Mouse (Mus musculus): ENCODE data around the gene Lrit3.

The Lrit3 gene

DNA sequence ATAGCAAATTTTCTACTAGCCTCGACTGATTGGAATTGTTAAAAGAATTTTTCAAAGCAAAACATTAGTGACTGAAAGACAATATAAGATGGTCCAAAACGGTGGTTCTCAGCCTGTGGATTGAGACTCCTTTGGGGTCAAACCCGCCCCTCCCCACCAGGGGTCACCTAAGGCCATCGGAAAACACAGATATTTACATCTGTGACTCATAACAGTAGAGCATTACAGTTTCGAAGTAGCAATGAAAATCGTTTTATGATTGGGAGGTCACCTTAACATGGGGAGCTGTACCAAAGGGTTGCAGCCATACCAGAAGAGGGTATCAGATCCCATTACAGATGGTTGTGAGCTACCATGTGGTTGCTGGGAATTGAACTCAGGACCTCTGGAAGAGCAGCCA lies 32.6 kb downstream of the Lrit3 start:
- DNase-seq (ENCODE audit: low read depth, low spot score), result no peak

DNA sequence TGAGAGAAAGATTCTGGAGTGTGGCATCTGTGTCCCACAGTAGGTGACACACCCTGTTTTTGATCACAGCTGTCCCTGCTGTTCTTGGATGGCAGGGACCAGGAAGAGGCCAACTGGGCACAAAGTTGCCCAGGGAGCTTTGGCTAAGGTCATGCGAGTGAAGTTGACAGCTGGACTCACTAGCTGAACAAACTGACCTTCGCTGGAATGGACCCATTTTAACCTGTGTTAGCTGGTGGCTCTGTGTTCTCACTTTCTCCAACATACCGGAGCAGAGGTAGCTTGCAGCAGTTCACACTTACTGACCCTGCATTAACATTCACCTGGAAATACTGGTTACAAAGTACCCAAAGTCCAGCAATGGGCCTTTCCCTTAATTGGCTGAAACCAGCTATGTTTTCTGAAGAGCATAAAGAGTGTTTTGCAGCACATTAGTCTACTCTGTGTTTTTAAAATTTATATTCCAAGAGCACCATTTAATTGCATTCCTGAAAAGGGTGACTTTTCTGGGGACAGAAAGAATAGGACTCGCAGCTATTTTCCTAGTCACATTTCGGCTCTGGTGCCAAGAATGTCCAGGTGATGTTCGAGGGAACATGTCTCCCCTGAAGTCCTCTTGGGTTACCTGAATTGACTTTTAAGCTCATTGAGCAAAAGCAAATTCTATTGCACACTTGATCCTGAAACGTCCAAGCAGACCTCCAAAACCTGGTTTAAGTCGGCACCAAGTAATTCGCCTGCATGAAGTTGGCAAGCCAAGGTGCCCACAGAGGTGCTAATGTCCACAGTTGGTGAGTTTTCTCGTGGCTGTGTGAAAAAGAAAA lies 36.6 kb downstream of the Lrit3 start:
- no peak for DNase-seq (ENCODE audit: low read depth, low spot score)

DNA sequence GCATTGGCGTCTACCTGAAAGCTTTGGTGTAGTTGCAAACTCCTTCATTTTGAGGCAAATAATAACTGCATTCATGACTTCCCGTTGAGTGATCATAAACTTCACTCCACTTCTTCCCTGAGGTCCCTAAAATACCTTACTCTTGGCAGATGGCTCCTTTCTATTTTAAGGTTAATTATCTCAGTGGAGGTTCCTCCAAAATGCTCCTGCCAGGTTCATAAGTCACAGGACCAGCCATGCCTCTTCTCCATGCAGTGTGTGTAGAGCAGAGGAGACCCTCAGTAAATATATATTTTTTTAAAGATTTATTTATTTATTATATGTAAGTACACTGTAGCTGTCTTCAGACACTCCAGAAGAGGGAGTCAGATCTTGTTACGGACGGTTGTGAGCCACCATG lies 37.7 kb downstream of the Lrit3 start:
- no peak for DNase-seq (ENCODE audit: low read depth, low spot score)

DNA sequence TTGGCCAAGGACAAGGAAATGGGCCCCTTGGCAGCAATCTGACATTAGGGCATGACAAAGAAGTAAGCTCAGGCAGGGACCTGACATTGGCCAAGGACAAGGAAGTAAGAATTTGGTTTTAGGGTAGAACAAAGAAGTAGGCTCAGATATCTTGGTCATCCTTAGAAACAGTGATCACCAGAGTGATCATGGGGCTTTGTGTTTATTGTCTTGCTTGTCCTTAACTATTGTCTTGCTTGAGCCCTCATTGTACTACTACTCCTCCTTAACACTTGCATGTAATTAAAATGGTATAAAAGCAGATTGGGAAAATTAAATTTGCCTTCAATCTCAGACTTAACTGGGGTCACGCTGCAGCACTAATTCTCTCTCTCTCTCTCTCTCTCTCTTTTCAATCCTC lies 46.2 kb downstream of the Lrit3 start:
- DNase-seq (ENCODE audit: low read depth, low spot score), result peak; percentile 64

DNA sequence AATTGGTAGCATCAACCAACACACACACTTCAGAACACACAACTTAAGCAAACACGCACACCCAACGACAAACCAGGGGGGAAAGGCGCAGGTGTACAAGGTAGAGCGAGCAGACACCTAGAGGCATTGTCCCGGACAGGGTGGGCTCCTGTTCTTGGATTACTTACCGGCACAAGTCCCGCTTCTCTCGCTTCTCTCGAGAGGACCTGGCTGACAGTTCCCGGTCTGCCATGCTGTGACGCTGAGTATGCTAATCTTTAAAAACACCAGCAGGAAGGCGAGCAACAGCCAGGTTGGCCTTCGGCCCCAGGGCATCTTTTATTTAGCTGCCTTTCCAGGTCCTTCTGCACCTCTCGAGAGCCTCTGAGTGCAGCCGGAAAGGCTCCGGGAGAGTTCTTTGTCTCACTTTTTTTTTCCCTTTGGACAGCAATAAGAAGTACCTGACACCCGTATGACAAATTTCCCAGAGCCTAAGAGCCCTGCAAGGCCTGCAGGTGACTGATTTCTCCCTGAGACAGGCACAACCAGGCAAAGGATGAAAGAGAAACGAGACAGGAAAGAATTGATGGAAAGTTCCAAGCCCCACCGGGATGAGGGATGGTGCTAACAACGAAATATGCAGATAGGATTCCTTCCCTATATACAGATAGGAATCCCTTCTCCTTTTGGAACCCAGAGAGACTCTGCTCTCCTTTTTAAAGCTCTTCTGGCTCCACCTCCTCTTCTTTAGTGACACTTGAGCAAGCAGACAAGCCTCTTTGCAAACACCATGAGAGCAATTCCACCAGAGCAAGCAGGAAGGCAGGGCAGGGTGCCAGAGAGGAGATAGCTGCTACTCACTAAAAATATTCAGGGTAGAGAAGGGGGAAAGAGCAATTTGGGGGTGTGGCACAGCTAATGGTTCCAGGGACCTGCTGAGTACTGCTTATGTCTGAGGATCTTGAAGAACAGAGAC lies 48.9 kb downstream of the Lrit3 start, which contains the start of gene Egf:
Gene Egf (minus strand): TSS at position 667 of the 955 bp plus-strand sequence.
- peak; percentile 52 for DNase-seq (ENCODE audit: low read depth, low spot score)

DNA sequence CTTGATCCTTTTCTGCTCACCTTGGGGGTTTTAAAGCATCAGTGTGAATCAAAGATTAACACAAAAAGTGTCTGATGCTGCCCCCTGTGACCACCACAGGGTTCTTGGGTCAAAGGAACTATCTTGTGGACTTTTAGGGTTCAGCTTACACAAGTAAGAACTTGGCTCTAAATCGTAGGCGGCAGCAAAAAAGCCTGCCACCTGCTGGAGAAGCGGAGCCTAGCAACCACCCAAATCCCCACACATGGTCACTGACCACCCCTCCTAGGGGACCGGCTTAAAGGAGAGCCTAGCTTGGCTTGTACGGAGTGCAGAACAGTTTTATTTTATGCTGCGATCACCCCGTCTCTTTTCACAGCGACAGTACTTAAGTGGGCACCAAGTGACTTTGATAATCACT lies 59.0 kb downstream of the Lrit3 start:
- DNase-seq (ENCODE audit: low read depth, low spot score), result peak; percentile 66

DNA sequence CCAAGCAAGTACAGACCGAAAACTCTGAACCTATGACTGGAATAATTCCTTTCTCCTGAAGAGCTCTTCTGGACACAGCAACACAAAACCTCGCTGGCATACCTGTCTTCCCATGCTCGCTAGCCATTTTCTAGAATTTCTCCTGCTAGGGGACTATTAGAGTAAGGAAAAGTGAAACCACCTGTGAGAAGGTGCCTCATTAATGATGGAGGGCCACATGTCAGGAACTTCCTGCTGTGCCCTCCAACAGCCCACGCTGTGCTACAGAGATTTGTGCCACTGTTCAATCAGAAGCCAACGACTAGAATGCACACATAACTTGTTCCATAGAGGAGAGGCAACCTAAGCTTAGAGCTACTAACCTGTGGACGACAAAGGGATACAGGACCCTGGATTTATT lies 61.0 kb downstream of the Lrit3 start:
- DNase-seq (ENCODE audit: low read depth, low spot score), result no peak

DNA sequence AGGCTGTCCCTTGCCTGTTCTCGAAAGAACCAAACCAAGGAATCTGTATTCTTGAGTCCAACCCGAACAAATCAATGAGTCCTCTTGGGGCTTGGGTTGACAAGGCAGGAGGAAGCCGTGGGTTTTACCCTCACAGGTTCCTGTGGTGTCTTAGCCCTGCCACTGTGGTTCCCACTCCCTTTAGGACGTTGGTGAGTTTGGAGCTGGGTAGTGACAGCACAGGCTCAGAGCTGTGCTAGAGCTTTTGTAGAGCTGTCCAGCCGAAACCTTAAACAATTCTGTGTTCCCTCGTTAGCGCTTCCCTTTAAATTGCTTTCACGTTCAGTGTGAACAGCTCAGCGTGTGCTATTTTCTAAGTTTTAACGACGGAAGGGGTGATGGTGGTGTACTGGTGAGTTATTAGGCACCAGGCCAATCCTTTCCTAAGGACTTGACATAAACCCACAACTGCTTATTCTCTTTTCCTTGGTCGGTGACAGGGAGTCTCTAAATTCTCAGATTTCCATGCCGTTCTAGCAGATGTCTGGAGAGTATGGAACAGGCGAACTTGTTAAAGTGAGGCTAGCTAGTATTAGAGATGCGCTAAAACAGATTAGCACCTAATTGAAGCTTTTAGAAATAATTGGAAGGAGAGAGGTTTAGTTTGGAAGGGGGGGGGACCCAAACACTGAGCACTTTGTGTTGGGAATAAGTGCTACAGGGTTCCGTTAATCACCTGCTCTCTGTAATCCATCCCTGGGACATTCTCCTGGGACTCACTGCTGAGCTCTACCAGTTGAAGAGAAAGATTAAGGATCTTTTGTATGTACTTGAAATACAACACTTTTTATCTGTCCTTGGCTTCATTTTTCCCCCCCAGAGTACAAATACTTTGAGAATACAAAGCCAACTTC lies 65.3 kb downstream of the Lrit3 start:
- no peak for DNase-seq (ENCODE audit: low read depth, low spot score)

All from ES-CJ7 (cell line).